Mouse (Mus musculus) liver, embryonic 15.5 days (tissue): ENCODE measurements around the gene Tubb3. TPM values are rescaled to one million over a fixed set of nuclear protein-coding genes. Genes with fewer than 3 reads are reported as not detected.
A peak's percentile ranks its signal among the peaks of the same experiment; 100 is the strongest.
"Not testable (repeated sequence)": the region's sequence is repeated elsewhere in the genome, so short reads cannot be mapped to it uniquely, and the experiment has no call there.

ENCODE experiments used
- ATAC-seq: fragments of 200-750 bp; cut with Nextera tagmentation; 2 replicates; pipeline ENCODE4 v1.8.0; 2017; ENCODE audit warnings: moderate number of reproducible peaks, mild to moderate bottlenecking, moderate library complexity; ENCODE audit not compliant: insufficient read depth
- H3K27ac ChIP-seq: fragments of 300-500 bp; sonication (generic); replicated peaks from 2 replicates; pipeline ENCODE4 v1.5.1; 2015; ENCODE audit warnings: mild to moderate bottlenecking, inconsistent platforms
- H3K27me3 ChIP-seq: fragments of 300-500 bp; sonication (generic); 2 replicates; pipeline ENCODE4 v1.6.1; 2015; ENCODE audit warnings: mild to moderate bottlenecking, inconsistent platforms
- H3K36me3 ChIP-seq: fragments of 300-500 bp; sonication (generic); replicated peaks from 2 replicates; pipeline ENCODE4 v1.6.1; 2015; ENCODE audit warnings: moderate library complexity, mild to moderate bottlenecking, inconsistent platforms
- H3K4me1 ChIP-seq: fragments of 300-500 bp; sonication (generic); replicated peaks from 2 replicates; pipeline ENCODE4 v1.6.1; 2015; ENCODE audit warnings: inconsistent platforms
- H3K4me2 ChIP-seq: fragments of 300-500 bp; sonication (generic); 2 replicates; pipeline ENCODE4 v1.6.1; 2015; ENCODE audit warnings: moderate library complexity, mild to moderate bottlenecking, inconsistent platforms
- H3K4me3 ChIP-seq: fragments of 300-500 bp; sonication (generic); replicated peaks from 2 replicates; pipeline ENCODE4 v1.5.1; 2015; ENCODE audit warnings: mild to moderate bottlenecking, inconsistent platforms
- H3K9ac ChIP-seq: fragments of 300-500 bp; sonication (generic); 2 replicates; pipeline ENCODE4 v1.6.1; 2015; ENCODE audit warnings: moderate library complexity, mild to moderate bottlenecking, inconsistent platforms
- H3K9me3 ChIP-seq: fragments of 300-500 bp; sonication (generic); replicated peaks from 2 replicates; pipeline ENCODE4 v1.6.1; 2016; ENCODE audit warnings: inconsistent platforms
- WGBS: fragments of 180-500 bp; shearing (Covaris S2); methylation state at CpG from one replicate; pipeline ENCODE4 v1.1.7; 2015; ENCODE audit warnings: mixed read lengths; ENCODE audit not compliant: insufficient replicate concordance; 5-methylcytosine and 5-hydroxymethylcytosine counted together
- polyA plus RNA-seq: library from polyadenylated mRNA; unstranded; fragments of >200 nt; fragmentation: Nextera tagmentation; extraction: Ambion mirVana; gene quantifications from 2 replicates; pipeline ENCODE4 v1.2.1, GENCODE M21; 2015

Tubb3 gene
- polyA plus RNA-seq, 1 experiment from 2014 or later: 0.99 TPM

DNA sequence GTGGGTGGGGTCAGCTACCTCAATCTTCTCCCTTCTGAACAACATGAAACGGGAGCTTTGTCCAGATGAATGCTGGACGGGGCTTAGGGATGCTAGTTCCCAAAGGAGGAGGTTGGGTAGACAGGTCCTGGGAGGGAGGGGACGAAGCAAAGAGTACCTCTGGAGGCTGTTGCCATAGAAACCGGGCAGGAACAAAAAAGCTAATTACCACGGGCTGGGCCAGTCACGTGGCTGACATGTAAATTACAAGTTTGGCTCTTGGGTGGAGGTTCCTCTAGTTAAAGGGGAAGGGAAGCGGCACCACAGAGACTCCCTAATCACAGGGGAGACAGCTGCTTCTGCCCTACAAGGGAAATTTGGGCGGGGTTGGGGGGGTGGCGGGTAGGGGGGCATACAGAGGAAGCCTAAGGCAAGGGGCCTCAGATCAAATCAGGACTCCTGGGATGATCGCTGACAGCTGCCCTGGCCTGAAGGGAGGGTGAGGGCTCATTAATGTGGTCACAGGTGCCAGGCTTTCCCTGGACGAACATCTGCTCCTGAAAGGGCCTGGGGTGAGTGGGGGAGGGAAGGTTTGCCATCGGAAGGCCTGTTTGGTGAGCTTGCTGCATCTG lies 1.4 kb downstream of the Tubb3 start:
- 1% methylated on average over 12 of the region's 12 CpGs for WGBS
- peaks cover 71% of the 10 kb centered on the region for H3K4me1 ChIP-seq
- H3K4me2 ChIP-seq: no peak overlapping the region
- no peak overlapping the region for H3K27ac ChIP-seq
- no peaks in the 10 kb centered on the region for H3K36me3 ChIP-seq
- H3K9ac ChIP-seq: no peak overlapping the region
- no peak for ATAC-seq
- H3K27me3 ChIP-seq: peaks cover 62% of the 10 kb centered on the region
- no peaks in the 10 kb centered on the region for H3K9me3 ChIP-seq
- H3K4me3 ChIP-seq: no peak overlapping the region

DNA sequence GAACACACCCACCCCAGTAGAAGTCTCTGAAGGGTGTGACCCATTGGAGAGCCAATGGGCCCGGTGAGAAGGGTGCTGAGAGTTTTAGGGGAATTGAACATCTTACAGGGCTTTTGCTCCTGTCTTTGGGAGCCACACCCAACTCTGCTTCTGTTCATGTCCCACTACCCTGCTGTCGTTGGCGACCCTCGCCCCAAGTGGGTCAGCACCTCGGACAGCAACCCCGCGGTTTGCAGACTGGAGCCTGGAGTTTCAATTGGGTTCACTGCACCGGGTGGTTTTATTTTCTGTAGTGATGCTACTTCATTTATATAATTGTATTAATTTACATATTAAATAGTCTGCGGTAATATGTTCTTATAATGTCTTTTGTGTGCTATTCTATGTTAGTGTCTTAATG lies 3.0 kb downstream of the Tubb3 start:
- 9% methylated on average over 9 of the region's 9 CpGs for WGBS
- no peaks in the 10 kb centered on the region for H3K9me3 ChIP-seq
- ATAC-seq: no peak
- no peak overlapping the region for H3K4me2 ChIP-seq
- peaks cover 50% of the 10 kb centered on the region for H3K27me3 ChIP-seq
- peaks cover 56% of the 10 kb centered on the region for H3K4me1 ChIP-seq
- no peak overlapping the region for H3K27ac ChIP-seq
- H3K9ac ChIP-seq: no peak overlapping the region
- no peaks in the 10 kb centered on the region for H3K36me3 ChIP-seq
- no peak overlapping the region for H3K4me3 ChIP-seq

DNA sequence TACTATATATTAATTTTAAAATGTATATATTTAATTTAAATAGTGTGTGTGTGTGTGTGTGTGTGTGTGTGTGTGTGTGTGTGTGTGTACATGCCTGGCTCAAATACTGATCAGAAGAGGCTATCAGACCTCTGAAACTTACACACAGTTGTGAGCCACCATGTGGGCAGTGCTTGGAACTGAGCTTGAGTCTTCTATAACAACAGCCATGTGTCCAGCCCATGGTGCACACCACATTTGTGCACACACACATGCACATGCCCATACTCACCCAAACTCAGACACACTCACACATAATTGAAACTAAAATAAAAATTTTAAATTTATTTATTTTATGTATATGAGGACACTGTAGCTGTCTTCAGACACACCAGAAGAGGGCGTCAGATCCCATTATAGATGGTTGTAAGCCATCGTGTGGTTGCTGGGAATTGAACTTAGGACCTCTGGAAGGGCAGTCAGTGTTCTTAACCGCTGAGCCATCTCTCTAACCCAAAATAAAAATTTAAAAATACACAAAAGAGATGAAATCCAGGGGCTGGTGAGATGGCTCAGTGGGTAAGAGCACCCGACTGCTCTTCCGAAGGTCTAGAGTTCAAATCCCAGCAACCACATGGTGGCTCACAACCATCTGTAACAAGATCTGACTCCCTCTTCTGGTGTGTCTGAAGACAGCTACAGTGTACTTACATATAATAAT lies 3.9 kb downstream of the Tubb3 start:
- H3K36me3 ChIP-seq, H3K27ac ChIP-seq, H3K4me2 ChIP-seq, ATAC-seq, H3K9me3 ChIP-seq, H3K4me3 ChIP-seq, H3K9ac ChIP-seq: not testable (repeated sequence)
- 62% methylated on average over 5 of the region's 5 CpGs for WGBS
- Histone ChIP-seq H3K27me3 (peaks cover 42% of the 10 kb centered on the region), H3K4me1 (peaks cover 47% of the 10 kb centered on the region)

DNA sequence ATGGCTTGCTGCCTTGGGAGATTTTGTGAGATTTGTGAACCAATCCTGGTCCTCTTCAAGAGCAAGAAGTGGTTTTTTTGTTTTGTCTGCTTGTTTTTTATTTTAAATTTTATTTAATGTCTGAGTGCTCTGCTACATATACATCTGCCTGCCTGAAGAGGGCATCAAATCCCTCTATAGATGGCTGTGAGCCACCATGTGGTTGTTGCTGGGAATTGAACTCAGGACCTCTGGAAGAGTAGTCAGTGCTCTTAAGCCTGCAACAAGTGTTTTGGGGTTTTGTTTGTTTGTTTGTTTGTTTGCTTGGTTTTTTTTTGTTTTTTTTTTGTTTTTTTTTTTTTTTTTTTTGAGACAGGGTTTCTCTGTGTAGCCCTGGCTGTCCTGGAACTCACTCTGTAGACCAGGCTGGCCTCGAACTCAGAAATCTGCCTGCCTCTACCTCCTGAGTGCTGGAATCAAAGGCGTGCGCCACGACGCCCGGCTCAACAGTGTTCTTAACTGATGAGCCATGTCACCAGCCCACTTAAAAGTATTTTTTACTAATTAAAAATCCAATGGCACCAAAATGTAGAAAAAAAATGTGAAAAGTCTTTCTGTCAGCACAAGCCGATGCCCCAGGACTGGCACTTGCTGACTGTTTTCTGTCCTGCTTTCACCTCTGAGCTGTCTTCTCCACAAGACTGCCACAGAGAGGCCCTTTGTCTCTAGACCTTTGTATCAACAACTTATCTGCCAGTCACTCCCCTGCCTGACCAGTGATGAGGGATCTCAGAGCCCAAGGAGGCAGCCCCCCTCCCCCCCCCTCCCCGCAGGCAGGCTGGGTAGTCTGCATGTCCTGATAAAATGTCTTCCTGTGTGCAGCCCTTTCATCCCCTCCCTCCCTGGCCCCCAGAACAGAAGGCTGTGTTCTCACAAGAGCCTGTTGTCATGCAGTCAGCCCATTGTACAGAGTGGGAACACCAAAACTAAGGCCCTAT lies 5.0 kb downstream of the Tubb3 start:
- H3K36me3 ChIP-seq: no peaks in the 10 kb centered on the region
- peak; percentile 80 for ATAC-seq
- no peak overlapping the region for H3K9ac ChIP-seq
- H3K9me3 ChIP-seq: no peaks in the 10 kb centered on the region
- H3K27me3 ChIP-seq: peaks cover 34% of the 10 kb centered on the region
- no peak overlapping the region; the same call in 1 of the 2 replicates for H3K27ac ChIP-seq
- WGBS: 24% methylated on average over 8 of the region's 8 CpGs
- H3K4me3 ChIP-seq: no peak overlapping the region
- H3K4me1 ChIP-seq: peaks cover 36% of the 10 kb centered on the region
- peak overlapping the region; percentile 31 for H3K4me2 ChIP-seq

DNA sequence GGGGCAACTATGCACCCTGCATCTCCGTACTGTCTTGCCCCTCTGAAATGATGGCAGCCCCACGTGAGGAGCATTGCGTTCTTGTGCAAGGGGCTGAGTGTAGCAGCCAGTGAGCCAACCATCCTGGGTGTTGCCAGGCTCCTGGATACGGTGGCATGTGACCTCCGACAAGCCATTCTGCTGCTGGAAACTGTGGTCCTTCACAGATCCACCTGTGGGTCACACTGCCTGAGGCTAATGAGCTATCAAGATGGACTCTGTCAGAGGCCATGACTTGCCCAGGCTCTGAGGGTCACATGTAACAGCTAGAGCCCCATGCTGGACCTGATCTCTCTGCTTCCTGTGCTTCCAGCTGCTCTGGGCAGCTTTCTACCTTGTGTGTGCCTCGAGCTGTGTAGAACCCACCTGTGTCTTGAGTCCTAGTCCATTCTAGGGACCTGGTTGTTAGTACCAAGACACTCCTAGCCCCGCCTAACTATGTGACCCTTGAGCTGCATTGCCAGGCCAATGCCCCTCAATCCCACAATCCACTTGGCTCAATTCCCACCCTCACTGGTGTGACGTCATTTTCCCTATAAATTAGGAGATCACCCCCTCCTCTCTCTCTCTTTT lies 5.8 kb downstream of the Tubb3 start:
- H3K9ac ChIP-seq: no peak overlapping the region
- peak; percentile 23; the same call in 1 of the 2 replicates for ATAC-seq
- H3K36me3 ChIP-seq: no peaks in the 10 kb centered on the region
- no peak overlapping the region for H3K4me3 ChIP-seq
- peaks cover 29% of the 10 kb centered on the region for H3K4me1 ChIP-seq
- WGBS: 50% methylated on average over 8 of the region's 8 CpGs
- peak overlapping the region; percentile 31 for H3K4me2 ChIP-seq
- no peaks in the 10 kb centered on the region for H3K9me3 ChIP-seq
- no peak overlapping the region for H3K27ac ChIP-seq
- peaks cover 26% of the 10 kb centered on the region for H3K27me3 ChIP-seq

DNA sequence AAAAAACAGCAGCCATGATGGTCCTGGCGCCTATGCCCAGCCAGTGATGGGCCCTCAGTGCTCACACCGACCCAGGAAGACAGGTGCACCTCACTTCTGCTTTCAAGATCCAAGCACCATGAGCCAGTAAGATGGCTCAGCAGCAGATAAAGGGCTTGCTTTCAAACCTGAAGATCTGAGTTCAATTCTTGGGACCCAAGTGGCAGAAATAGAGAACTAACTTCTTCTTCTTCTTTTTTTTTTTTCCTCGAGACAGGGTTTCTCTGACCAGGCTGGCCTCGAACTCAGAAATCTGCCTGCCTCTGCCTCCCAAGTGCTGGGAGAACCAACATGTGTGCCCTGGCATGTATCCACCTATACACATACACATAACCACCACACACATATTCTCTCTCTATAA lies 8.5 kb downstream of the Tubb3 start:
- 50% methylated on average over 4 of the region's 4 CpGs for WGBS
- Histone ChIP-seq H3K36me3 (no peaks in the 10 kb centered on the region), H3K27me3 (peaks cover 3% of the 10 kb centered on the region; the same call in 1 of the 2 replicates), H3K4me3 (no peak overlapping the region), H3K27ac (no peak overlapping the region), H3K4me1 (peaks cover 20% of the 10 kb centered on the region), H3K9ac (no peak overlapping the region), H3K9me3 (no peaks in the 10 kb centered on the region), H3K4me2 (no peak overlapping the region)
- no peak for ATAC-seq

DNA sequence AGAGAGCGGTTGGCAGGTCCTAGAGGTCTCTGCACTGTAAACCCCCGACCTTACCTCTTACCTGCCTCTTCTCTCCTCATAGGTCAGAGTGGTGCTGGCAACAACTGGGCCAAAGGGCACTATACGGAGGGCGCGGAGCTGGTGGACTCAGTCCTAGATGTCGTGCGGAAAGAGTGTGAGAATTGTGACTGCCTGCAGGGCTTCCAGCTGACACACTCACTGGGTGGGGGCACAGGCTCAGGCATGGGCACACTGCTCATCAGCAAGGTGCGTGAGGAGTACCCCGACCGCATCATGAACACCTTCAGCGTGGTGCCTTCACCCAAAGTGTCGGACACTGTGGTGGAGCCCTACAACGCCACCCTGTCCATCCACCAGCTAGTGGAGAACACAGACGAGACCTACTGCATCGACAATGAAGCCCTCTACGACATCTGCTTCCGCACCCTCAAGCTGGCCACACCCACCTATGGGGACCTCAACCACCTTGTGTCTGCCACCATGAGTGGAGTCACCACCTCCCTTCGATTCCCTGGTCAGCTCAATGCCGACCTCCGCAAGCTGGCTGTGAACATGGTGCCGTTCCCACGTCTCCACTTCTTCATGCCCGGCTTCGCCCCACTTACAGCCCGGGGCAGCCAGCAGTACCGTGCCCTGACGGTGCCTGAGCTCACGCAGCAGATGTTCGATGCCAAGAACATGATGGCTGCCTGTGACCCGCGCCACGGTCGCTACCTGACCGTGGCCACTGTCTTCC lies 9.5 kb downstream of the Tubb3 start:
- H3K4me3 ChIP-seq: no peak overlapping the region
- H3K27me3 ChIP-seq: peaks cover 3% of the 10 kb centered on the region; the same call in 1 of the 2 replicates
- 83% methylated on average over 34 of the region's 34 CpGs for WGBS
- H3K27ac ChIP-seq: no peak overlapping the region
- no peak for ATAC-seq
- H3K9ac ChIP-seq: no peak overlapping the region
- no peaks in the 10 kb centered on the region for H3K9me3 ChIP-seq
- no peaks in the 10 kb centered on the region for H3K36me3 ChIP-seq
- no peak overlapping the region for H3K4me2 ChIP-seq
- H3K4me1 ChIP-seq: peaks cover 20% of the 10 kb centered on the region

DNA sequence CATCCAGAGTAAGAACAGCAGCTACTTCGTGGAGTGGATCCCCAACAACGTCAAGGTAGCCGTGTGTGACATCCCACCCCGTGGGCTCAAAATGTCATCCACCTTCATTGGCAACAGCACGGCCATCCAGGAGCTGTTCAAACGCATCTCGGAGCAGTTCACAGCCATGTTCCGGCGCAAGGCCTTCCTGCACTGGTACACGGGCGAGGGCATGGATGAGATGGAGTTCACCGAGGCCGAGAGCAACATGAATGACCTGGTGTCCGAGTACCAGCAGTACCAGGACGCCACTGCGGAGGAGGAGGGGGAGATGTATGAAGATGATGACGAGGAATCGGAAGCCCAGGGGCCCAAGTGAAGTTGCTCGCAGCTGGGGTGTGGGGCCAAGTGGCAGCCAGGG lies 10.1 kb downstream of the Tubb3 start:
- H3K9me3 ChIP-seq: peaks cover under 1% of the 10 kb centered on the region; the same call in 1 of the 2 replicates
- no peak for ATAC-seq
- 76% methylated on average over 19 of the region's 19 CpGs for WGBS

DNA sequence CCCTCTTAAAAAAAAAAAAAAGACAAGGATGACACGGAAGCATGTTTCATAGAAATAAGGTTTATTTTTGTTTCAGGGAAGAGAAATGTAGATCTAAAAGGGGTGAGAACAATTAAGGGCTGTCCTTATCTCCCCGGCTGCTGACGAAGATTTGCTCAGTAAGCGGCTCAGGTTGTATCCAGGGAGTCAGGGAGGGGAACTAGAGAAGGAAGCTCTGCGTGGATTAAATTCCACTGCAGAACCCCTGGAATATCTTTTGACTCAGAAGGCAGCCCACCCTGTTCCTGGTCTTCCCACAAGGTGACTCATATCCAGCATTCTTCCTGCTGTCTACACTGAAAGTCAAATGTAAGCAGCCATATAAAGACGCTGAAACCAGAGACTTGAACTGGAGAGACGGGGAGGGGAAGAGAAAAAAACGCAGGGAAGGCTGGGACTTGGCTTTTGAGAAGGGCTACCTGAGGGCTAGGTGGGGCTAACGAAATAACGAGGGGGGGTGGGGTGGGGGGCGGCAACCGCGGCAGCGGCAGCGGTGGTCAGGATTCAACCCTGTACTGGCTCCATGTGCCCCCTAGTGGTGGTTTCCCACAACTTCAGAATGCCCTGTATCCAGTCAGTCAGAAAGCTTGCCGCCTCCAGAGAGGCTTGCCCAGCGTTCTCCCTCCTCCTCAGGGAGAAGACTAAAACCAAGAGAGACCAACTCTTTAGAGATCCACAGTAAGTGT lies 11.0 kb downstream of the Tubb3 start:
- peaks cover 9% of the 10 kb centered on the region for H3K9me3 ChIP-seq
- 4% methylated on average over 17 of the region's 17 CpGs for WGBS
- H3K9ac ChIP-seq: peak overlapping the region; percentile 18
- H3K36me3 ChIP-seq: no peaks in the 10 kb centered on the region
- ATAC-seq: no peak
- H3K27me3 ChIP-seq: peaks cover 3% of the 10 kb centered on the region; the same call in 1 of the 2 replicates
- peaks cover 10% of the 10 kb centered on the region for H3K4me1 ChIP-seq
- peak overlapping the region; percentile 36 for H3K4me3 ChIP-seq
- H3K27ac ChIP-seq: no peak overlapping the region
- H3K4me2 ChIP-seq: peak overlapping the region; percentile 66

More for the DNA sequence above, 10.1 kb downstream of the Tubb3 start:
- Histone ChIP-seq H3K4me3 (no peak overlapping the region), H3K4me1 (peaks cover 18% of the 10 kb centered on the region), H3K36me3 (no peaks in the 10 kb centered on the region), H3K27me3 (peaks cover 3% of the 10 kb centered on the region; the same call in 1 of the 2 replicates), H3K9ac (no peak overlapping the region), H3K4me2 (no peak overlapping the region), H3K27ac (no peak overlapping the region)

DNA sequence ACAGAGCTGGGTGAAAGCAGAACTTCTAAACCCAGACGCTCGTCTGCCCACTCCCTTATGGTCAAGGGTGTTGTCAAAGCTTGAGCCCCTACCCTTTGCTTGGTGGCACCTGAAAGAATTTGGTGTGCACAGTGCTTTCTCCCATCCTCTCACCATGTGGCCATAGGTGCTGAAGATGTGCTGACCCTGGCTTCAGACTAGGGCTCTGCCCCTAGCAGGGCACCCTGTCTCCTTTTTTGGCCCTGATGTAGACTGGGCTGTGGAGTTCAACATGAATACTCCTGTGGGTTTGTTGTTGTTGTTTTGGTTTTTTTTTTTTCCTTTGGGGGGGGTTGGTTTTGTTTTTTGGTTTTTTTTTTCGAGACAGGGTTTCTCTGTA lies 11.5 kb downstream of the Tubb3 start:
- H3K36me3 ChIP-seq: no peaks in the 10 kb centered on the region

More for the DNA sequence above, 11.5 kb downstream of the Tubb3 start:
- Histone ChIP-seq H3K4me1 (peaks cover 8% of the 10 kb centered on the region), H3K9me3 (peaks cover 15% of the 10 kb centered on the region), H3K27ac (no peak overlapping the region), H3K9ac (no peak overlapping the region; the same call in 1 of the 2 replicates), H3K4me3 (no peak overlapping the region), H3K4me2 (peak overlapping the region; percentile 66), H3K27me3 (peaks cover 3% of the 10 kb centered on the region; the same call in 1 of the 2 replicates)
- no peak for ATAC-seq
- 14% methylated on average over 3 of the region's 3 CpGs for WGBS
